Mouse (Mus musculus): ENCODE data around the gene Zhx3.

The Zhx3 gene

DNA sequence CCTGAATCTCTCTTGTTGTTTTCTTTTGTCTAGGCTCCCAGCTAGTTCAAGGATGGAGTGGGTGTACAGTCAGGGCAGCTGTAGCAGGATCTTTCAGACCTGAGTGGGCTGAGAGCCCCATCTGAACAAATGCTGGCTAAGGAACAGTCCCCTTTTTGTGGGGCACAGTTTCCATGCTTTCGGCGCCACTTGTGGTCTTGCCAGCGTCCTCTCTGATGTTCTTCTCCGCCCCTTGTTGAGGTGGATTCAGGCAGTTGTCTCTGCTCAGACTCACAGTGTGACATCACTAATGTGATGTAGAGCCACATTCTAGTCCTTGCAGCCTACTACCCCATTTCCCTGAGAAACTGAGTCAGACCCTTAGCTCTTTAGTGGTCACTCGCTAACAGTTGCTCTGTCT is 126.2 kb downstream of the Zhx3 start:
- DNase-seq: no peak

DNA sequence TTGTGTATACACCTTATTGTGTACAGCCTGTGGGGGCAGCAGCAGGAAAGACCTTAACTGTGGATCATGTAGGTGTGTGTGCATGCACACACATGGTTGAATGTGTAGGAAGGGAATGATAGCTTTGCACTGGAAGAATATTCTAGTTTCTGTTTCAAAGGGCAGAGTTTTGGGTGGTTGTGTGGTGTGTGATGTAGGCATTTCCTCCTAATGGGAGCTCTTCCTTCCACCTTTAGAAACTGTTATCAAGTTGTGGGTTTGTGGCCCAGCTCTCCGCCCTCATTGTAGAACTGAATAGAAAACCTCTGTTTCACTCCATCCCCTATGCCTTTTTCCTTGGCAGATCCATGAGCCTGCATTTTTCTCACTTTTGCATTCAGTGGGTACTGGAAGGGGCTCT is 127.3 kb downstream of the Zhx3 start:
- DNase-seq: no peak

DNA sequence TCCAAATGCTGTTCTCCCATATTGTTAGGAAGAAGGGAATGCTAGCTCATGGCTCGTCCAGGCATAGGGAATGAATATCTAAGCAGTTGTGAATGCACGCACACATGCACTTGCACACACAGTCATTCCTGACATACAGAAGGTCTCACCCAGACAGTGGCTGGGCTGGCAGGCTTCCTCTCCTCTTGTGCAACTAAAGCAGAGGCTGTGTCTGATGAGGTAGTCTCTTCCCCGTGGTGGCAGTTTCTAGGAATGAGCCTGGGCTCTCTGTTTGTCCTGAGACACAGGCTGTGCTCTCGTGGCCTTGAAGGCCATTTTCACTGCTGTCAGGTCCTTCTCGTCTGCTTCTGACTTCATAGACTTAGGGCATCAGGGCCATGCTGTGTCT is 128.0 kb downstream of the Zhx3 start:
- DNase-seq: no peak

DNA sequence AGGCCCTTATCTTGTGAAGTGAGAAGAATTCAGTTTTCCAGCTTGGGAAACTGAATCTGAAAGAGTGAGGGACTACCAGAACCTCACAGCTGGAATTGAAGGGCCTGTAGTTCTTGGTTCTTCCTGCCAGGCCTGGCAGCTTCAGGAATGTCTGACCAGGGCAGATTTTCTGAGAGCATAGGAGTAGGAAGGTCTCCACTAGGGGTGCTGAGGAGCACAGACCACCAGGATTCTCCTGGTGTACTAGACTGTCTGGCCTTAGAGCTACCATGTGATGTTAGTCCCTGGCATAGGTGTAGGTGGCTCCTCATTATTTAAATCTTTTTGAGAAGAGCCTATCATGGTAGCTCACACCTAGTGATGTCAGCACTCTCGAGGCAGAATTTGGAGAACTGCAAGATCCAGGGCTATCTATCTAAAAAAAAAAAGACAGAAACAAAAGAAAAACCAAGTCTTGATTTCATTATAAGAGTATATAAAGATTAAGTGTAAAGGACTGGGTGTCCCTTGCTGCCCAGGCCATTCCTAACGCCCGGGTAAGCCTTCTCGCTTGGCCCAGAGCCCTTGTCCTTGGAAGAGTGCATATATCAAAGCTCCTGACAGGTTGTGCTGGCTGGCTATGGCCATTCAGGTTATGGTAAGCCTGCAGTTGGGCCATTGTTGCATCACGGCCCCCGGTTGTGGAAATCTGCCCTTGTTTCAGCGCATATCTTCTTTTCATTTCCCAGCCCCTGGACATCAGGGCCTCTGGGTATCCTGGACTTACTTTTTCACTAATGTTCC is 128.6 kb downstream of the Zhx3 start:
- peak; percentile 87 for DNase-seq

DNA sequence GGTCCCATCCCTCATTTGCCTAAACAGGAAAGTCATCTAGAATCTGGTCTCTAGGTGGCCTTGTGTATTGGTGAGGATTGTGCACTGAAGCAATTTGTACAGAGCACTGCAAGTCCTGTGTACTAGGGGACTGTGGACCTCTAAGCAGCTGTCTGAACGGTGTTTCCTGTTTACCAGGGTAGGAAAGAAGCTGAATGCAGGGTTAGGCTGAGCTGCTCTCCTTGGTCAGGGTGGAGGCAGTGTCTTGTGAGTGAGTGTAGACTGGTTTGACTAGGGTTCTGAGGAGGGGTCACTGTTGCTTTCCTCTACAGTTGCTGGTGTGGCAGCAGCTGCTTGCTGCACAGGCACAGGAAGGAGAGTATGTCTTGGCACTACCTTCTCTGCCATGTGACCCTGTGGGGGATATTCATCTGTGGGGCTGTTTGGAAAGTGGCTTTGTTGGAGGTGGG is 130.6 kb downstream of the Zhx3 start:
- DNase-seq: no peak

DNA sequence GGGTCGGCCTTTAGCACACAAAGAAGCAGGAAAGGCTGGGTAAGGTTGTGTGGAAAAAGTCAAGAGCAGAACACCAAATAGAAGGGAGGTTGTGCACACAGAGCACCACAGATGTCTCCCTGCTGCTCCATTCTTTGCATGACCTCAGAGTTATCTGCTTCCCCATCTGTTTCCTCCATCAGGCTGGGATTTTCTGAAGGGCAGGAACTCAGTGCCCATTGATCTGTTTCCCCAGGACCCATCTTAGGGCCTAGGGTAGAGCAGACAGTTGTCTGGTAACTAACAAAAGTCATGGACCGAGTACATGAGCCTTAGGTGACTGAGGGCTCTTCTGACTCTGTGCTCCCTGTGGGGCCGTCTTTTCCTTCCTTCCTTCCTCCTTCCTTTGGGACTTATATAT is 131.2 kb downstream of the Zhx3 start:
- DNase-seq: no peak

DNA sequence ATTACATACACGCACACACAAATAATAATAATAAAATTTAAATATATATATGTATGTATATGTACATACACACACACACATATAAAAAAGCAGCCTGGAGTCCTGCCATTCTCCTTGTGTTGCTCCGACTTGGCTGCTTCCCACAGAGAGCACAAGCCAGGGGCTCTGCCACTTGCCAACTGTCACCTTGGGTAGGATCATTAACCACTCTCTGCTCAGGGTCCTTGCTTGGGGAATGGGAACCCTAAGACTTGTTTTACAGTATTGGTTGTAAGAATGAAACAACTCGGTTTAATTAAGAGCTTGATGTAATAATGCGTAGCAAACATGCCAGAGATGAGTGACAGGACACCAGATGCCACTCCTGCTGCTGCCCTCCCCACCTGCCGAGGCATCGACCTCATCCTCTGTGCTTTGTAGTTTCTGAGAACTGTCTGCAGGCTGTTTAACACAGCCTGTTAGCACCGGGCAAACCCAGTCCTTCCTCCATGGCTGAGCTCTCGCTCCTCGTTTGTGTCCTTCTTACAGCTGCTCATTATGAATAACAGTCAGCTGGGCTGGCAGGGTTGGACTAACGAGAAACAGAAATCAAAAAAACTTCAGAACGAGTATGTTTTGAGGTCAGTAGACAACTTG is 132.2 kb downstream of the Zhx3 start:
- DNase-seq: no peak

DNA sequence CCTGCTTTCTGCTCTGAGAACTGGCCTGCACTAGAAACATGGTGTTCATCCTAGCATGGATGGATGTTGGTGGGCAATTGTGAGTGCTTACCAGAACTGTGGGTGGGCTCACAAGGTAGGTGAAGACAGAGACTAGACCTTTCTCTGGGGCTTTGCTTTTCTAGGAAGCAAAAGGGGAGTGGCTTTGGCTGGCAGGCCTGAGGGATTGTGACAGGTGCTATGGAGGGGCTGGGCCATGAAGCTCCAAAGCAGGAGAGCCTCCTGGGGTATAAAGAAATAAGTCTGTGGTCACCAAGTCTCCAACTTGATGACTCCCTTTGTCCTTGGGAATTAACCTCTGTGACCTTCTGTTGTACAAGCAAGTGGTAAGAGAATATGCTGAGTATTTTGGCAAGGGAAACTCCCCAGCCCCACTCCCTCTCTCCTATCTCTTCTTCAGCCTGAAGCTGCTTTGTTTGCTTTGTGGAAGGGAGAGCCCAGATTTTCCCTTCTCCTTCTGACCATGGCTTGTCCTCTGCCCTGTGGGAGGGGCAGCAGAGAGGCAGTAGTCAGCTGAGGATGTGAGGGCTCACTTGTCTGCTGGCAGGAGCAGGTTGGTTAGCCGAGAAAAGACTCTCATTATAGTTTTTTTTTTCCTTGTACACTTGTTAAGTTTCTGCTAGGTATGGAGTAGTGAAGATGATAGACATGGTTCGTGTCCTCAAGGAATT is 133.0 kb downstream of the Zhx3 start:
- peak; percentile 41 for DNase-seq

DNA sequence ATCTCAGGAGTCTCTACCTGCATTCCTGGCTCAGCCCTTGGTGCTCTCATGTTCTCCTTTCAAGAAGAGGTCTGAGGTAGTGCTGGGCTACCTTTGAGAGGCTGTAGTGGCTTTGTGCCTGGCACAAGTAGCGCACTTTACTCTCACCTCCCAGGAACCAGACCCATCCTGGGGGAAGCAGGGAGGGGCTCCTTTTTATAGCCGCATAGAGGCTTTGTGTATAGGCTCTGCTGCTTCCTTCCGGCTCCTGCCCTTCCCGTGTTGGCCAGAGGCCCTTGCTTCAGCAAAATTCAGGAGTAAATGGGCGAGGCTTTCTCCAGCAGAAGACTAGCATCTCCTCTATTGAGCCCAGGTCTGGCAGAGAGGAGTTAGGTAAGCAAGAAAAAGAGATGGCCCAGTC is 134.4 kb downstream of the Zhx3 start:
- no peak for DNase-seq

DNA sequence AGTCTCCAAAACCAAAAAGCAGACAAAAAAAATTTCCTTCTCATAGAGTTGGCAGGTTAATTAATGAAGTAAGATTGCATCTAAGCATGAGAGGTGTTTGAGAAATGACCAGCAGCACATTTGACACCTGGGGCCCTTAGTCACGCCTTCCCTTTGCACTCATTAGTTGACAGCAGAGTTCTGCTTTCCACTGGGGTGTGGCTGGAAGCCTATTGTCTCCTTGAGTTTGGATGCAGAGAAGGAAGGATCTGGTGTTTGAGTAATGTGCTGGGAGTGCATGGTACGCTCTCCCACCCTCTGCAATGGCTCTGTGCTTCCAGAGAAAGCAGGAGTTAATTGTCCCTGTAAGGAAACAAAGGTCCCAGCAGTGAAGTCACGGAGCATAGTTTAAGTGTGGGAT is 136.3 kb downstream of the Zhx3 start:
- DNase-seq: no peak

DNA sequence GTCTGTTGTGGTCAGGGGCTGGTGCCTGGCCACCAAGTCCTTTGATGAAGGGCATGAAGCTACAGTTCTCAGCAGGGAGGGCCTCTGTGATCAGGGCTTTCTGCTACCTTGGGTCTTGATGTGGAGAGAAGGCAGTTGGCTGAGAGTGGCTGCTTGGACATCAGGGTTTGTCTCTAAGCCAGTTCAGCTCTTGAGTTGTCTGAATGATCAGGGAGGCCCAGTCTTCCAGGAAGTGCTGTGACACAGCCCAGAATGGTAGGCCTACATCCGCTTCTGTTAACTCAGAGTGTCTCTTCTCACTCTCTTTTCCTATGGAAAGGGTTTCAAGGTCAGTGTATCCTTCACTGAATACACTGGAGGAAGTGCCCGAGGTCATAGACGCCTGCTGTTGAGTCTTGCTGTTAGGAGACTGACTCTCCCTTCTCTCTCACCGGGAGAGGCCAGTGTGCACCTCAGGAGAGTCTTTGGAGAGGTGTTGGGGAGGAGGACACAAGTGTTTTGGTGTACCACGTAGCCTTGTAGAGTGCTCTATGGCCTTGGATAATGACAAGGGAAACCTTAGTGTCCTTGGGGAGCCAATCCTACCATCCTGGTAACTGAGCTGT is 137.0 kb downstream of the Zhx3 start:
- DNase-seq: no peak

DNA sequence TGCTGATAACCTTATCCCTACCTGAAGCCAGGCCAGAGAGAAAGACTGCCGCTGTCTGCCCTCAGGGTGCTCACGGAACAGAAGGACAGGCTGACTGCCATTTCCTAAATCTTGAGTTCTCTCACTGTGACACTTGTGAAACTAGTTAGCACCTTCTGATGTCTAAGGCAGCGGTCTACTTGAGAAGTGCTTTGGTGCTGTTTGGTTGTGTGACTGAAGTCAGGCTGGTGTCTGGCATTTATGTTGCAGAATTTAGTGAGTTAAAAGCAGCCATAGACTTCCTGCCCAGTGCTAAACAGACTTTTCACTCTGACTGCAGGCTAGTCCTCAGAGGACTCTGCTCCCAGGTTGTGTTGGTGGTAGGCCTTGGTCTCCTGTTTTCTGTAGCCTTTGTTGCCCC is 138.5 kb downstream of the Zhx3 start:
- no peak for DNase-seq

DNA sequence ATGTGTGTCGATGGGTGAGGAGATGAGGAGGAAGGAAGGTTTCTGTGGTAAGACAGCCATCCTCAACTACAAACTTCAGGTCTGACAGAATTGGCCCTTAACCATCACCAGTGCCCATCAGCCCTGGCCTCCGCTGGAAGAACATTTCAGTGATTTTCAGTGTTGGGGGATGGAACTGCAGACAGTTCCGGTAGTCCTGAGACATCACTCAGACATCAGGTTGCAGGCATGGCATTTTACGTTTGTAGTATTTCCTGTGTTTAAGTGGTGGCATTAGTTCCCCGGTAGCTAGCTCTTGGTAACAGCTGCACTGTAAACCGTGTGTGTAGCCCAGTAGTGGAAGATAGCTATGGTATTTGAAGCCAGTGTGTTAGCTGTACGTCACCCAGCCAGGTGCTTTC is 139.7 kb downstream of the Zhx3 start:
- DNase-seq: no peak

DNA sequence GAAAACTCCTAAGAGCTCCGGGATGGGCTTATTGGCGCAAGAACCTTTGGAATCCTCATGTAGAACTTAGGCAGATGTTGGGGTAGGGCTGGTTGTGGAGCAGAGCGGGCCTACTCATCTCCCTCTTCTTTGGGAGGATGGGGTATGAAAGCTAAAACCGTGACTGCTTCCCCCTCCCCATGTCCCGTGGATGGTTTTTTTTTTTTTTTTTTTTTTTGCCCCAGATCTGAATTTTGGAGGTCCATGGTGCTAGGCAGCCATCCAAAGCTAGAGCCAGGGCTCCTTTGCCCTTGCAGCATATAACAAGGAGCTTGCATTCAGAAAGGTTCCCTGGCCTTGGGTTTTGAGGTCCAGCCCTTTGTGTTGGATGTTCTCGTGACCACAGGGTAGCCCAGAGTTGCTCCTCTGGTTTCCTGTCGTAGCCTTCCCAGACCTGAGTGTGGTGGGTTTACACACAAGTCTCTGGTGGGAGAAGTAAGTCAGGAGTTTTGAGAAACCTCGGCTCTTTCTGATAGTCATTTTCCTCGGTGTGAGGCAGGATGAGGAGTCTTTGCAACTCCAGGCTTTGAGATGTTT is 140.3 kb downstream of the Zhx3 start:
- DNase-seq: no peak

DNA sequence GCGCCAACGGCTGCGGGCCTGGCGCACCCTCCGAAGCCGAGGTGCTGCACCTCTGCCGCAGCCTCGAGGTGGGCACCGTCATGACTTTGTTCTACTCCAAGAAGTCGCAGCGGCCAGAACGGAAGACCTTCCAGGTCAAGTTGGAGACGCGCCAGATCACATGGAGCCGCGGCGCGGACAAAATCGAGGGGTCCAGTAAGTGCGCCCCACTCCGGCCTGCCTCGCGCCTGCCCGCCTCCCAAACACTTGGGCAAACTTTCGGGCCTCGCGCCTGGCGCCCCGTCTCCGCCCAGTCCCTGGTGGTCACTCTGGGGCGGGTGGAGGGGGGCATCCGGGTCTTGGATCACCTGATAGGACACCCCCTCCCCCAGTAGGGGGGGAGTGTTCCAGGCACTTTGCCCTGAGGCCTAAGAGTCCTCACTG is 140.9 kb downstream of the Zhx3 start:
- peak; percentile 87 for DNase-seq

DNA sequence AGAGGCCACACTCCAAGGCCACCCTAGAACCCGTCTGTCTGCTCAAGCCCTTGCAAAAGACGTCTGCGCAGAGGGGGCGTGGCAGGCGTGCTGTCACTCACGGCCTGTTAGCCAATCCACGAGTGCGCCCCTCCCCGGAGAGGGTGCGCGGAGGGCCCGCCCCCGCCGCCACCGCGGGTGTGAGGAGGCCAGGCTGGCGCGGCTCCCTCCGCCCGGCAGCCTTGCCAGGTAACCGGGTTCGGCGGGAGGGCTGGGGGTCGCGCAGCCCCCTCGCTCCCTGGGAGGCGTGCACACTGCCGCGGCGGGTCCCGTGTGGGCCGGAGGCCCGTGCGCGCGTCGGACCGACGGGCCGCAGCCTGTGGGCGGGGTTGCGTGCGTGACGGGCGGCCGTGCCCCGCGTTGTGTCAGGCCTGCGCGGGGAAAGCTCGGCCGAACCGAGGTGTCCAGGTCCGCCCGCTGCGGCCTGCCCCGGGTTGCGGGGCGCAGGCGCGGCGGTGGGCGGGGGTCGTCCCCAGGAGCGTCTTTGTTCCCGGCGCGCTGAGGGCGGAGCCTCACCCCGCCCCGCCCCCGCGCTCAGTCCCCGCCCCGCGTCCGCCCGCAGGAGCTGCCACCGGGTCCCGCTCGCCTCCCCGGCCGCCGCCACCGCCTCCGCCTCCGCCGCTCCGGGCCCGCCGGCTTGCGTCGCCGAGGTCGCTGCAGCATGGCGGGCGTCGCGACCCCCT is 141.5 kb downstream of the Zhx3 start, which contains the start of gene Plcg1:
Gene Plcg1, plus strand, starts transcription at position 184 of the 722 bp plus-strand sequence.
- peak; percentile 98 for DNase-seq

DNA sequence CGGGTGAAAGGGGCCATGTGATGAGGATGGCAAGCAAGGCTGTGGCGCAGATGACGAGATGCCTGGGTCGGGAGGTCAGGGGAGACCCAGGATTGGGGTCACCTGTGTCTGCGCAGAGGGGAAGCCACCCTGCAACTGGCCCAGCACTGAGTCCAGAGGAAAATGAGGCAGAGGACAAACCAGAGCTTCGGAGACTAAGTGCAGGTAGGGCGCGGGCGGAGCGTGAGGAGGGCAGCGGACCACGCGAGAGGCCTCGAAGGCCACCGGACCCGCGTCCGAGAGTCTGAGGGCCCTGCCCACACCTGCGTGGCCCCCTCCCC is 142.0 kb downstream of the Zhx3 start:
- DNase-seq: no peak

DNA sequence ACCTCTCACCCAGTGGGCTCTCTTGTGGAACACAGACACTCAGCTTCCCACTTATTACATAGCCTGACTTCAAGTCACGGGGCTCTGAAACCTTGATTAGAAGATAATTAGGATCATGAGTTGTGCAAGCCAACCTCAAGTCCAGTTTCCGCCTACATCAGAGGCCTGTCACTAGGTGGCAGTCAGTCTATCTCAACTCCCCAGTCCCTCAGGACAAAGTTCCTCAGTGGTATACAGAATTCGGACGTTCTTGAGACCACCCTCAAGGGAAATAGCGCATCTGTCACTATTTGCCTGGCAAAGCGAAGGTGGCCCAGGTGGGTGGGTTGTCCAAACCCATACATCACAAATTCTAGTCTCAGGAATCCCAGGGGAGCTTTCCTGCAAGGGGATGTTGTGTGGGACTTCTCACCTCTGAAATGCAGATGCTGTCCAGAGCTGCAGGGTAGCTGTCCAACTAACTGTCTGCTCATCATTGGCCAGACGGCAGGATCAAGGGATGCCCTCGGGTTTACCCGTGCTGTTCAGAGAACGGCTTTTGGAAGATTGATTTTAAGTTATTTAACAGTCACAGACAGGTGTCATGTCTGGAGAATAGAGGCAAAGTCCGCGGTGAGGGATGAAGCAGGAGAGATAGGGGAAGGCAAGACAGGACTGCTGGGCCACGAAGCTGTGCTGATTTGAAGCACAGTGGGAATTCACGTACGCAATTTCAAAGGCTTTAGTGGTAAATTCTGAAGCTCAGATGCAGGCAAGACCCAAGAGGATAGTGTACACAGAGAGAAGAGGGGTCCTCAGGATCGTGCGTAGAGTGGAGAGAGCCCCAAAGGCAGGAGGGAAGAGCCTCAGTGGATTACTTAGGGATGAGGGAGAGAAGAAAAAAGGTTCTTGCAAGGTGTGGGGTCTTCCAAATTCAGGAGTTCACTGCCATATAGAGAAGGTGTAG is 142.7 kb downstream of the Zhx3 start:
- DNase-seq: peak; percentile 56

DNA sequence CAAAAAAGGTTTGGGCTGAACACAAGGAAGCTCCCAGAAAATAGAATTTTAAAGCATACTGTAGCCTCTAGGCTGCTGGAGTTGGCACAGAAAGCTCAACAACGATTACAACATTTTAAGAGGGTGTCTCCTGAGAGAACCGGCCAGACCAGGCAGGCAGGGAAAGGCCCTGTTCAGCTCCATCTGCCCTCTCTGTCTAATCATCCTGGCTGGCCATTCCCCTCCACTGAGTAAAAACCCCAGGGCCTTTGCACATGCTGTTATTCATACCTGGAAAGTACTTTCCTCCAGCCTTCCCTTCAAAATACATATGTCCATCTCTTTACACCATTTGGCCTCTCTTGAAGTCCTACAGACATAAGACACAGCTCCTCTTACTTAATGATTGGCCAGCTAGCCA is 143.4 kb downstream of the Zhx3 start:
- DNase-seq: no peak

DNA sequence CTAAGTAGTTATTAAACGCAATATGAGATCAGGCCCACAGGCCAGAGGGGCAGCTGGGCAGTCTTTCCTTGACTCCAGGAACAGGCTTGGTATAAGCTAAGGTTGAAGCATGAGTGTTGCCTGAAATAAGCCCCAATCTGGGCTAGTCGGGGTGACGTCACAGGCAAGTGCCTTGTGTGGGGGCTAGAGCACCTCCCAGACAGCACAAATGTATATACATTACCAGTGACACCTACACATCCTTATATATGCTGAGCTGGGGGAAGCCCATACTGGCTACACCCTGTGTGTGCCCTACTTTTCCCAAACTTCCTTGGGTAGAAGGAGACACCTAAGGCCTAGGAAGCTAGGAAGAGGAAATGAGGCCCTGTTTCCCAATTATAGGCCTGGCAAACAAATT is 143.8 kb downstream of the Zhx3 start:
- no peak for DNase-seq

All from kidney, postnatal 10 days (tissue).